Mouse (Mus musculus) kidney, embryonic 14.5 days (tissue): ENCODE data around the gene Syndig1. TPM values are rescaled to one million over a fixed set of nuclear protein-coding genes. Genes with fewer than 3 reads are reported as not detected.

Experiments
- ATAC-seq: fragments of 200-750 bp; cut with Nextera tagmentation; 2 replicates; pipeline ENCODE4 v1.8.0; 2017; ENCODE audit warnings: moderate number of reproducible peaks, mild to moderate bottlenecking, moderate TSS enrichment, moderate library complexity; ENCODE audit not compliant: low FRiP score, low TSS enrichment
- H3K27ac ChIP-seq: fragments of 300-500 bp; sonication (generic); 2 replicates; pipeline ENCODE4 v1.5.1; 2014; ENCODE audit warnings: low read depth, mild to moderate bottlenecking, low read length, moderate library complexity, mixed read lengths
- H3K27me3 ChIP-seq: fragments of 300-500 bp; sonication (generic); 2 replicates; pipeline ENCODE4 v1.6.1; 2014; ENCODE audit warnings: mild to moderate bottlenecking, low read length; ENCODE audit not compliant: control insufficient read depth, insufficient read depth
- H3K36me3 ChIP-seq: fragments of 300-500 bp; sonication (generic); 2 replicates; pipeline ENCODE4 v1.6.1; 2014; ENCODE audit warnings: low read length, mixed read lengths; ENCODE audit not compliant: control insufficient read depth, insufficient read depth
- H3K4me1 ChIP-seq: fragments of 300-500 bp; sonication (generic); 2 replicates; pipeline ENCODE4 v1.6.1; 2014; ENCODE audit warnings: low read length, mixed read lengths; ENCODE audit not compliant: control insufficient read depth, insufficient read depth
- H3K4me2 ChIP-seq: fragments of 300-500 bp; sonication (generic); replicated peaks from 2 replicates; pipeline ENCODE4 v1.6.1; 2014; ENCODE audit warnings: low read depth, mild to moderate bottlenecking, low read length
- H3K4me3 ChIP-seq: fragments of 300-500 bp; sonication (generic); 2 replicates; pipeline ENCODE4 v1.5.1; 2014; ENCODE audit warnings: mild to moderate bottlenecking, low read length
- H3K9ac ChIP-seq: fragments of 300-500 bp; sonication (generic); 2 replicates; pipeline ENCODE4 v1.6.1; 2014; ENCODE audit warnings: low read depth, mild to moderate bottlenecking, low read length, moderate library complexity
- H3K9me3 ChIP-seq: fragments of 300-500 bp; sonication (generic); 2 replicates; pipeline ENCODE4 v1.6.1; 2016; ENCODE audit warnings: low read length; ENCODE audit not compliant: control insufficient read depth
- WGBS: fragments of 180-500 bp; shearing (Covaris S2); extraction: QIAGEN DNeasy Blood & Tissue Kit; methylation state at CpG from one replicate; pipeline ENCODE4 v1.1.7; 2014; 5-methylcytosine and 5-hydroxymethylcytosine counted together
- polyA plus RNA-seq: library from polyadenylated mRNA; unstranded; fragments of >200 nt; fragmentation: Nextera tagmentation; extraction: Ambion mirVana; gene quantifications from 2 replicates; pipeline ENCODE4 v1.2.1, GENCODE M21; 2014

Syndig1 gene
- polyA plus RNA-seq, 1 experiment from 2014 or later, result 3.6 TPM

DNA sequence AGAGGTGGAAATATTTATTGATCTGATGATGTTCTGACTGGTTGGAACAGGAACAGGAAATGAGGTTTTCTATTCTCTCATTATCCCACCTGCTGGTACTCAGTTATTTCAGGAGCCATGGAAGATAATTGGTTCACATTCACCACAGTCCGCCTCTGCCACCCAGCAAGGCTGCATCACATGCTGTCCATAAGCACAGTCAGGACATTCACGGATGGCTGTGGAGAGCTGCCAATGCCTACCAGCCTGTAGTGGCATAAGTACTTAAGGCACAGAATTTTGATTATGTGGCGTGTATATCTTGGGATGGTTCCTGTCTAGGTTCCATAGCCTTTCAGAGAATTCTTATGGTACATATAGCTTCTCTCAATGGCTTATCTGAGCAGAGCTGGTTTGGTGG, 32.0 kb downstream of the Syndig1 start:
- no peak for ATAC-seq
- Histone ChIP-seq H3K4me1 (no peaks in the 10 kb centered on the region), H3K9ac (no peak overlapping the region), H3K4me3 (no peak overlapping the region), H3K27ac (no peak overlapping the region), H3K4me2 (no peak overlapping the region), H3K9me3 (no peaks in the 10 kb centered on the region), H3K27me3 (no peaks in the 10 kb centered on the region), H3K36me3 (no peaks in the 10 kb centered on the region)
- whole genome bisulfite sequencing, result 95% methylated on average over 3 of the region's 3 CpGs

DNA sequence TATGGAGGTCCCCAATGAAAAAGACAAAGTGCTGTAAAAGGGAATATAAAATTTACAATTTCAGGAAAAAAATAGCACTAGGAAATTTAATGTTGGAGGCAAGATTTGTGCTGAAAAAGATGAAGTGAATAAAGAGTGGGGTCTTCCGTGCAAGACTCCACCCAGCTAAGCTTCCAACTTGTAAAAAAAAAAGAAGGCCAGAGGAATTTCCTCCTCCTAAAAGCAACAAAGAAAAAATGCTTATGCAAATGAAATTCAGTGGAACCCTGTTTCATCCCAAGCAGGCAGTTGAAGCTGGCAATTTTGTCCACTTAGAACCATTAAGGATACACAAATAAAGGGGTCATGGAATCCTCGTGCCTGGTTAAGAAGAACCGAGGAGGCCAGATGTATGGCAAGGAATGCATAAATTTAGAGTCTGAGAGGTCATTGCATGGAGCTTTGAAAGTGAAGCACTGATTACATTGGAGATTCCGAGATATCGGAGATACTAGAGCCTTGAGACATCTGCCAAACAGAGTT, 37.0 kb downstream of the Syndig1 start:
- no peak for ATAC-seq
- 80% methylated on average over 5 of the region's 5 CpGs for WGBS
- H3K36me3 ChIP-seq, result no peaks in the 10 kb centered on the region

DNA sequence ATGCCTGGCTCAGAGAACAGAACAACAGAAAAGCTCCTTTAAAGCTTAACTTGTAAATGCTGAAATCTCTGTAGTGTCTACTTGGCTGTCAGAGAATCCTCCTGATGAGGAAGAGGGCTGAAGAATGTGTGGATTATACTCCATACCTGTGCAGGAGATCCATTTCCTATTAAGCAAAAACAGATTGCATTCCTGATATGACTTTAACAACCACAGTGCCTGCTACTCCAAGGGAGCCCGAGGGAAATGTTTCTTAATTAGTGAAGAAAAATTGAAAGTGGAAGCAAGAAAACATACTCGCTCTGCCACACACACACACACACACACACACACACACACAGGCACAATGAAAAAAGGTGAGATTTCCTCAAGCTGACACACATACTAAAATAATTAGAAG, 41.5 kb downstream of the Syndig1 start:
- WGBS, result 84% methylated on average over 2 of the region's 2 CpGs
- H3K27me3 ChIP-seq, result no peaks in the 10 kb centered on the region
- no peaks in the 10 kb centered on the region for H3K36me3 ChIP-seq
- no peak overlapping the region for H3K9ac ChIP-seq
- H3K4me2 ChIP-seq, result no peak overlapping the region
- H3K4me3 ChIP-seq, result no peak overlapping the region
- H3K9me3 ChIP-seq, result no peaks in the 10 kb centered on the region
- no peak for ATAC-seq
- no peak overlapping the region for H3K27ac ChIP-seq
- H3K4me1 ChIP-seq, result no peaks in the 10 kb centered on the region

More for the DNA sequence above, 37.0 kb downstream of the Syndig1 start:
- Histone ChIP-seq H3K4me1 (no peaks in the 10 kb centered on the region), H3K27me3 (no peaks in the 10 kb centered on the region), H3K27ac (no peak overlapping the region), H3K4me2 (no peak overlapping the region), H3K9me3 (no peaks in the 10 kb centered on the region), H3K9ac (no peak overlapping the region), H3K4me3 (no peak overlapping the region)

DNA sequence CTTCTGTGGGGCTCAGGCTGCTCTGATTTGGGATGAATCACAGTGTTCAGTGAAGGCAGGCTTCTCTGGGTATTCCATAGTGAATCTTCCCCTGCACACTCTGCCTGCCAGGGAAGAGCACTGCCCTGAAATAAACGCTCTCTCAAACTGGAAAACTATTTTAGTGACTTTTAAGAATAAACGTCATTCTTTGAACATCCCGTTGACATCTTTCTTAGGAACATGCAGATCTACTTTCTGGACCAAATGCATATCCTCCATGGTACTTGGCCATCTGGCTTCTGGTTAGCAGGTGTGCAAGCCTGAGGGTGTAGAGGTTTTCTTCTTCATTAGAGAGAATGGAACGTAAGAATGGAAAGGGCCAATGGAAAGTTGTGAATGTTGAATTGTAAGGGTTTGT, 43.5 kb downstream of the Syndig1 start:
- H3K4me1 ChIP-seq, result no peaks in the 10 kb centered on the region
- WGBS, result 86% methylated on average over 4 of the region's 4 CpGs

DNA sequence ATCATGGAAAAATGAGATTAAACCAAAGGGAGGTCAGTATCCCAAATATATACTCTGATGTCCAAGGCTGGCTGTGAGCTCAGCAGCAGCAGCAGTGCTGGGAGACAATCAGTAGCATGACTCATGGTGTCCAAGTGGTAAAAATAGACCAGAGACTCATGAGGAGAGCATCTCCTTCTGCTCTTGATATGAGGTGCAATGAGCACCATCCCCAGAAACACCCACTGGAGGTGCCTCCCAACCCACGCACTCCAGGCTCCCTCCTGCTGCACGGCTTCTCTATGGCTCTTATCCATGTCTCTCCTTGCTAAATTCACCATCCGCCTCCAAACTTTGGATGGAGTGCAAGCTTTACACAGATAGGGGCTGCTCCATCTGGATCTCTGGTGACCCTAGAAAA, 44.3 kb downstream of the Syndig1 start:
- Histone ChIP-seq H3K9ac (no peak overlapping the region), H3K9me3 (no peaks in the 10 kb centered on the region), H3K4me2 (no peak overlapping the region), H3K4me1 (no peaks in the 10 kb centered on the region), H3K4me3 (no peak overlapping the region), H3K27ac (no peak overlapping the region), H3K36me3 (no peaks in the 10 kb centered on the region), H3K27me3 (no peaks in the 10 kb centered on the region)
- 95% methylated on average over 3 of the region's 3 CpGs for WGBS
- ATAC-seq, result no peak

More for the DNA sequence above, 43.5 kb downstream of the Syndig1 start:
- H3K27ac ChIP-seq, result no peak overlapping the region
- H3K9me3 ChIP-seq, result no peaks in the 10 kb centered on the region
- H3K4me2 ChIP-seq, result no peak overlapping the region
- ATAC-seq, result no peak
- no peak overlapping the region for H3K4me3 ChIP-seq
- H3K36me3 ChIP-seq, result no peaks in the 10 kb centered on the region
- H3K27me3 ChIP-seq, result no peaks in the 10 kb centered on the region
- no peak overlapping the region for H3K9ac ChIP-seq

DNA sequence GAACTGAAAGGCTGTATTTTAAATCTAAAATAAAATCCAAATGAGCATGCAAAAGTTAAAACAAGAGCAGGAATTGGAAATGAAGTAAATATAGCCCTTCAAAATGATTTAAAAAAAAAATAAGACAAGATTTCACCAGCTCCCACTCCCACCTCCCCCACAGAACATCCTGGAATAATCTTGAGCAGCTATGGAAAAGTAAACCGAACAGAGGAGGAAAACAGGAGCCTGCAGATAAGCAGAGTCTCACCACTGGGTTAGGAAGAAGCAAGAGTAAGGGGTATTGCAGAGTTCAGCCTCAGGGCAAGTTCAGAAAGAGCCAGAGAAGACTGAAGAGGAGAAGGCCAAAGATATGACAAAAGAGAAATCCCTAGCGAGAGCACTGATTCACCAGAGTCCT, 48.9 kb downstream of the Syndig1 start:
- H3K27me3 ChIP-seq, result no peaks in the 10 kb centered on the region
- H3K4me3 ChIP-seq, result no peak overlapping the region
- H3K4me1 ChIP-seq, result no peaks in the 10 kb centered on the region
- no peak overlapping the region for H3K9ac ChIP-seq
- no peak overlapping the region for H3K4me2 ChIP-seq
- ATAC-seq, result no peak
- no peaks in the 10 kb centered on the region for H3K36me3 ChIP-seq
- no peaks in the 10 kb centered on the region for H3K9me3 ChIP-seq
- H3K27ac ChIP-seq, result no peak overlapping the region
- 68% methylated on average over 2 of the region's 2 CpGs for WGBS

DNA sequence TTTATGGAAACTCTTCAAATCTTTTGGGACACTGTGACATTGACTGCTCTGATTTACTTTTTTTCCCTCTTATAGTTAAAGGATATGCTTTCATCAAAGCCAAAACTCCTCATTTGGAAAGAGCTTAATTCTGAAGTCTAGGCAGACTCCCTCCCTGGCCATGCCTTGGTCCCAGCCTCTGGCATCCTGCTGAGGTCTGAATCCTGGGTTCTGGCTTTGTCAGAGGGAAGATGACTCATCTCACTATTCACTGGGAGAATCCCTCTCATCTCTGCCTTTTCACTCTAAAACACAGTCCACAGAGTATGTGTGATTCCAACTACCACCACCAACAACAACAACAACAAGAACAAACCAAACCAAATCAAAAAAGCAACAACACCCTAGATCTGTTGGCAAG, 58.6 kb downstream of the Syndig1 start:
- no peak for ATAC-seq

DNA sequence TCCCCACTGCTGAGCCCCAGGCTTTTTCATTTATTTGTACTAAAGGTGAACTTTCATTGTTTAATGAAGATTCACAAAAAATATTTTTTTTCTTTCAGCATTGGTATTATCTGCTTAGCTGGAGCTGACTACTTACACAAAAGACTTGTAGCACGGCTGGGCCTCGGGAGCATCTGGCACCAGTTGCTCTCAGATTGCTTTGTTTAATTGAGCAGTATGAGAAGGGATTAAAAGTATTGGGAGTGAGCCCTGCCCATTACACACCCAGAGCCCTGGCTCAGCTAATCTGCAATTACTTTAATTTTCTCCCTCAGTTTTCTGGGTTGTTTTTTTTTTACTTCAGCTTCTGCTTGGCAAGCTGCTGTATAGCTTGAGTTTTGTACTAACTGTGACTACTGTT, 62.6 kb downstream of the Syndig1 start:
- Histone ChIP-seq H3K4me1 (no peaks in the 10 kb centered on the region), H3K36me3 (no peaks in the 10 kb centered on the region), H3K9me3 (no peaks in the 10 kb centered on the region), H3K9ac (no peak overlapping the region), H3K27me3 (no peaks in the 10 kb centered on the region), H3K4me3 (no peak overlapping the region), H3K27ac (no peak overlapping the region), H3K4me2 (no peak overlapping the region)
- WGBS, result 88% methylated on average over 2 of the region's 2 CpGs
- no peak for ATAC-seq

More for the DNA sequence above, 58.6 kb downstream of the Syndig1 start:
- Histone ChIP-seq H3K9ac (no peak overlapping the region), H3K4me2 (no peak overlapping the region), H3K27ac (no peak overlapping the region), H3K36me3 (no peaks in the 10 kb centered on the region), H3K4me3 (no peak overlapping the region), H3K27me3 (no peaks in the 10 kb centered on the region), H3K9me3 (no peaks in the 10 kb centered on the region), H3K4me1 (no peaks in the 10 kb centered on the region)

DNA sequence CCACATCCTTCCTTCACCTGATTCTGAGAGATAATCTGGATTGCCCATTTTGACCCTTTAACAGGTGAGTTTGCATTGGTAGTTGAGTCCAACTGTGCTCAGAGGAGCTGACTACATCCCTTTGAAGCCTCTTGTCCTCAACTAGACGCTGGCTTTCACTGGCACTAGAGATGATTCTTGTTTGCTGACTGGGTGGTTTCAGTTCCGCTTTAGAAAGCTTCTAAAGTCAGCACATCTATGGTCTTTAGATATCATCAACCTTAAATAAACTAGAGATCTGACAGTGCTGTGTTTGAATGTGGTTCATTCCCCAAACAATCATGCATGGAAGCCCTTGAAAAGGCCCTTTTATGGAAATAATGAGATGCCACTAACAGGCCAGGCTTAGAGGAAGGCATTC, 67.3 kb downstream of the Syndig1 start:
- no peaks in the 10 kb centered on the region for H3K27me3 ChIP-seq
- no peaks in the 10 kb centered on the region for H3K36me3 ChIP-seq
- H3K4me2 ChIP-seq, result no peak overlapping the region
- 79% methylated on average over 2 of the region's 2 CpGs for WGBS
- no peaks in the 10 kb centered on the region for H3K9me3 ChIP-seq
- ATAC-seq, result no peak
- no peak overlapping the region for H3K27ac ChIP-seq
- H3K4me1 ChIP-seq, result no peaks in the 10 kb centered on the region
- no peak overlapping the region for H3K9ac ChIP-seq
- no peak overlapping the region for H3K4me3 ChIP-seq
